13 mouse cellular contexts compared by ENCODE assay signal in genomic region chr17:45866346-45866745, GRCm38 (mm10).
DNase-seq lines count a peak whose midpoint lies in the region; ATAC-seq lines count a peak whose summit lies in the region.
"Had no signal": no experiment of that assay in that cellular context is flagged by ENCODE, and none has a peak within 500 bp of the region (broad histone marks: within the 10 kb centered on the region; RNA-seq: fewer than 3 reads in every experiment).

No protein-coding gene starts in this region.

- no peaks in the 10 kb centered on the region; the same call in 1 of the 2 replicates for H3K27me3 ChIP-seq in hindbrain, embryonic 11.5 days (ENCODE audit: control insufficient read depth, insufficient read depth, low read length)
- no peaks in the 10 kb centered on the region for H3K27me3 ChIP-seq in hindbrain, embryonic 14.5 days (ENCODE audit: control insufficient read depth, insufficient read depth, low read length)
- H3K27me3 ChIP-seq in midbrain, embryonic 14.5 days (ENCODE audit: control insufficient read depth, insufficient read depth, low read length): no peaks in the 10 kb centered on the region
- no peaks in the 10 kb centered on the region; the same call in 1 of the 2 replicates for H3K27me3 ChIP-seq in midbrain, embryonic 11.5 days (ENCODE audit: control insufficient read depth, insufficient read depth, low read length)
- H3K27me3 ChIP-seq in heart, embryonic 16.5 days (ENCODE audit: control insufficient read depth, insufficient read depth, low read length): peaks cover 7% of the 10 kb centered on the region
- no peaks in the 10 kb centered on the region for H3K27me3 ChIP-seq in stomach, embryonic 16.5 days (ENCODE audit: control insufficient read depth, insufficient read depth, low read length)
- H3K27me3 ChIP-seq in midbrain, embryonic 16.5 days (ENCODE audit: control insufficient read depth, insufficient read depth, low read depth, low read length): no peaks in the 10 kb centered on the region

- H3K9ac ChIP-seq in hindbrain, embryonic 11.5 days (ENCODE audit: low read depth, low read length): no peak overlapping the region
- H3K9ac ChIP-seq in hindbrain, embryonic 14.5 days: no peak overlapping the region
- no peak overlapping the region for H3K9ac ChIP-seq in midbrain, embryonic 14.5 days (replicated peaks; ENCODE audit: low read length)
- H3K9ac ChIP-seq in midbrain, embryonic 11.5 days (ENCODE audit: low read length): no peak overlapping the region
- H3K9ac ChIP-seq in heart, embryonic 16.5 days (ENCODE audit: low read length): no peak overlapping the region
- no peak overlapping the region for H3K9ac ChIP-seq in stomach, embryonic 16.5 days (ENCODE audit: low read length)
- H3K9ac ChIP-seq in midbrain, embryonic 16.5 days (ENCODE audit: low read depth, low read length): no peak overlapping the region
- H3K9ac ChIP-seq: embryonic facial prominence, embryonic 12.5 days had no signal

- no peak for ATAC-seq in hindbrain, embryonic 11.5 days (ENCODE audit: low FRiP score)
- no peak for ATAC-seq in hindbrain, embryonic 14.5 days (ENCODE audit: low FRiP score)
- no peak for ATAC-seq in midbrain, embryonic 14.5 days (ENCODE audit: low FRiP score, low TSS enrichment)
- no peak for ATAC-seq in midbrain, embryonic 11.5 days (ENCODE audit: low FRiP score)
- peak; percentile 65; the same call in 1 of the 2 replicates for ATAC-seq in heart, embryonic 16.5 days (replicated peaks; ENCODE audit: extremely low read depth, insufficient read depth, low FRiP score)
- no peak for ATAC-seq in stomach, embryonic 16.5 days (ENCODE audit: insufficient read depth, low FRiP score)
- ATAC-seq in midbrain, embryonic 16.5 days: no peak
- ATAC-seq: forebrain, embryonic 14.5 days had no signal

- intact Hi-C loops in left cerebral cortex, postnatal 25 days (cut with DNase I): no loop called here

- peaks cover 6% of the 10 kb centered on the region for H3K4me1 ChIP-seq in hindbrain, embryonic 11.5 days (replicated peaks; ENCODE audit: control insufficient read depth, insufficient read depth, low read length)
- no peaks in the 10 kb centered on the region; the same call in 1 of the 2 replicates for H3K4me1 ChIP-seq in hindbrain, embryonic 14.5 days (replicated peaks; ENCODE audit: control insufficient read depth, insufficient read depth, low read length)
- 0 out of 2 replicates have a peak, but pooled peaks cover 4% of the 10 kb centered on the region for H3K4me1 ChIP-seq in midbrain, embryonic 14.5 days (ENCODE audit: control insufficient read depth, insufficient read depth, low read length)
- H3K4me1 ChIP-seq in midbrain, embryonic 11.5 days (ENCODE audit: control insufficient read depth, insufficient read depth, low read length): peaks cover 2% of the 10 kb centered on the region; the same call in 1 of the 2 replicates
- H3K4me1 ChIP-seq in heart, embryonic 16.5 days (ENCODE audit: control insufficient read depth, insufficient read depth, low read length): peaks cover 19% of the 10 kb centered on the region
- peaks cover 26% of the 10 kb centered on the region for H3K4me1 ChIP-seq in stomach, embryonic 16.5 days (ENCODE audit: control insufficient read depth, insufficient read depth, low read length)
- H3K4me1 ChIP-seq in midbrain, embryonic 16.5 days (ENCODE audit: control insufficient read depth, insufficient read depth, low read length): peaks cover 2% of the 10 kb centered on the region

- 24% methylated on average over 10 of the region's 10 CpGs for WGBS in hindbrain, embryonic 11.5 days
- 24% methylated on average over 10 of the region's 10 CpGs for WGBS in hindbrain, embryonic 14.5 days
- 21% methylated on average over 10 of the region's 10 CpGs for WGBS in midbrain, embryonic 14.5 days
- 39% methylated on average over 10 of the region's 10 CpGs for WGBS in midbrain, embryonic 11.5 days
- WGBS in heart, embryonic 16.5 days: 27% methylated on average over 10 of the region's 10 CpGs
- 55% methylated on average over 10 of the region's 10 CpGs for WGBS in stomach, embryonic 16.5 days
- 22% methylated on average over 10 of the region's 10 CpGs for WGBS in midbrain, embryonic 16.5 days

- no peaks in the 10 kb centered on the region for H3K36me3 ChIP-seq in hindbrain, embryonic 11.5 days (ENCODE audit: control insufficient read depth, insufficient read depth, low read length)
- H3K36me3 ChIP-seq in hindbrain, embryonic 14.5 days (replicated peaks; ENCODE audit: control insufficient read depth, insufficient read depth): no peaks in the 10 kb centered on the region
- no peaks in the 10 kb centered on the region for H3K36me3 ChIP-seq in midbrain, embryonic 14.5 days (ENCODE audit: control insufficient read depth, insufficient read depth, low read length)
- no peaks in the 10 kb centered on the region for H3K36me3 ChIP-seq in midbrain, embryonic 11.5 days (ENCODE audit: control insufficient read depth, insufficient read depth, low read length)
- H3K36me3 ChIP-seq in heart, embryonic 16.5 days (ENCODE audit: control insufficient read depth, insufficient read depth): no peaks in the 10 kb centered on the region
- no peaks in the 10 kb centered on the region for H3K36me3 ChIP-seq in stomach, embryonic 16.5 days (ENCODE audit: control insufficient read depth, insufficient read depth, low read length)
- H3K36me3 ChIP-seq in midbrain, embryonic 16.5 days (ENCODE audit: control insufficient read depth, insufficient read depth, low read length): no peaks in the 10 kb centered on the region
- H3K36me3 ChIP-seq: embryonic facial prominence, embryonic 12.5 days had no signal

- no peaks in the 10 kb centered on the region for H3K9me3 ChIP-seq in hindbrain, embryonic 11.5 days (ENCODE audit: control insufficient read depth, low read length)
- H3K9me3 ChIP-seq in hindbrain, embryonic 14.5 days (ENCODE audit: control insufficient read depth, low read length): no peaks in the 10 kb centered on the region
- H3K9me3 ChIP-seq in midbrain, embryonic 14.5 days (ENCODE audit: control insufficient read depth, low read length): no peaks in the 10 kb centered on the region
- no peaks in the 10 kb centered on the region for H3K9me3 ChIP-seq in midbrain, embryonic 11.5 days (ENCODE audit: control insufficient read depth, low read length)
- H3K9me3 ChIP-seq in heart, embryonic 16.5 days (replicated peaks; ENCODE audit: control insufficient read depth, low read length): peaks cover 3% of the 10 kb centered on the region; the same call in 1 of the 2 replicates
- H3K9me3 ChIP-seq in stomach, embryonic 16.5 days (replicated peaks; ENCODE audit: control insufficient read depth, low read length): no peaks in the 10 kb centered on the region
- no peaks in the 10 kb centered on the region for H3K9me3 ChIP-seq in midbrain, embryonic 16.5 days (replicated peaks; ENCODE audit: control insufficient read depth, low read length, poor library complexity, severe bottlenecking)
- H3K9me3 ChIP-seq: embryonic facial prominence, embryonic 12.5 days had no signal

- no peak for DNase-seq in hindbrain, embryonic 11.5 days (ENCODE audit: low spot score)
- no peak for DNase-seq in hindbrain, embryonic 14.5 days (ENCODE audit: low spot score)
- peak; percentile 34 for DNase-seq in midbrain, embryonic 14.5 days
- no peak for DNase-seq in midbrain, embryonic 11.5 days (ENCODE audit: low spot score, missing footprints)
- DNase-seq in left cerebral cortex, postnatal 25 days (ENCODE audit: low spot score in 2 of 2): no peak
- DNase-seq: adrenal gland, postnatal 10 days; liver; thymus, postnatal 4 days had no signal

- 0 out of 2 replicates have a peak overlapping the region, but pooled peaks have one; percentile 24 for H3K27ac ChIP-seq in hindbrain, embryonic 11.5 days (ENCODE audit: low read depth, low read length)
- H3K27ac ChIP-seq in hindbrain, embryonic 14.5 days: no peak overlapping the region
- H3K27ac ChIP-seq in midbrain, embryonic 14.5 days (replicated peaks; ENCODE audit: low read depth, low read length): no peak overlapping the region
- H3K27ac ChIP-seq in midbrain, embryonic 11.5 days (ENCODE audit: low read depth, low read length): no peak overlapping the region
- peak overlapping the region; percentile 13; the same call in 1 of the 2 replicates for H3K27ac ChIP-seq in heart, embryonic 16.5 days (ENCODE audit: low read length)
- peak overlapping the region; percentile 36; the same call in 1 of the 2 replicates for H3K27ac ChIP-seq in stomach, embryonic 16.5 days (ENCODE audit: low read length)
- no peak overlapping the region for H3K27ac ChIP-seq in midbrain, embryonic 16.5 days (ENCODE audit: low read length)
- H3K27ac ChIP-seq: embryonic facial prominence, embryonic 12.5 days had no signal

- H3K4me3 ChIP-seq in hindbrain, embryonic 11.5 days (ENCODE audit: low read depth, low read length): no peak overlapping the region
- no peak overlapping the region for H3K4me3 ChIP-seq in hindbrain, embryonic 14.5 days (replicated peaks; ENCODE audit: low read length)
- no peak overlapping the region for H3K4me3 ChIP-seq in midbrain, embryonic 14.5 days (replicated peaks; ENCODE audit: low read depth, low read length)
- H3K4me3 ChIP-seq in midbrain, embryonic 11.5 days (ENCODE audit: low read depth, low read length): no peak overlapping the region
- H3K4me3 ChIP-seq in heart, embryonic 16.5 days (ENCODE audit: low read length): no peak overlapping the region
- H3K4me3 ChIP-seq in stomach, embryonic 16.5 days (replicated peaks; ENCODE audit: low read length): no peak overlapping the region
- no peak overlapping the region for H3K4me3 ChIP-seq in midbrain, embryonic 16.5 days (ENCODE audit: low read depth, low read length)
- H3K4me3 ChIP-seq: embryonic facial prominence, embryonic 12.5 days had no signal

- H3K4me2 ChIP-seq in hindbrain, embryonic 11.5 days (replicated peaks; ENCODE audit: low read depth, low read length): no peak overlapping the region
- no peak overlapping the region for H3K4me2 ChIP-seq in hindbrain, embryonic 14.5 days (replicated peaks)
- no peak overlapping the region for H3K4me2 ChIP-seq in midbrain, embryonic 14.5 days (ENCODE audit: low read length)
- H3K4me2 ChIP-seq in midbrain, embryonic 11.5 days: no peak overlapping the region
- H3K4me2 ChIP-seq in heart, embryonic 16.5 days (ENCODE audit: low read depth, low read length): no peak overlapping the region; the same call in 1 of the 2 replicates
- no peak overlapping the region for H3K4me2 ChIP-seq in stomach, embryonic 16.5 days (ENCODE audit: low read depth, low read length)
- H3K4me2 ChIP-seq in midbrain, embryonic 16.5 days (ENCODE audit: low read length): no peak overlapping the region
- H3K4me2 ChIP-seq: embryonic facial prominence, embryonic 12.5 days had no signal

Comparison
In these comparisons a context has a peak if more than half of its experiments do, and no peak if none do; other contexts are left out.
1. H3K27ac ChIP-seq: peak in hindbrain, embryonic 11.5 days (single experiment), heart, embryonic 16.5 days (single experiment) and stomach, embryonic 16.5 days (single experiment); none in hindbrain, embryonic 14.5 days (single experiment), midbrain, embryonic 14.5 days (single experiment), midbrain, embryonic 11.5 days (single experiment) and midbrain, embryonic 16.5 days (single experiment).